In genomic region chr14:55540067-55540786, GRCm38 (mm10) we compare ENCODE assay signal across 8 mouse cellular contexts. TPM values are rescaled to one million over a fixed set of nuclear protein-coding genes. Genes with fewer than 3 reads are reported as not detected.
A peak's percentile ranks its signal among the peaks of the same experiment; 100 is the strongest.
DNase-seq lines count a peak whose midpoint lies in the region; ATAC-seq and TF ChIP-seq lines count a peak whose summit lies in the region.

Gene Pck2 (plus strand): TSS chr14:55540266.

- peak within 1 kb of the TSS; percentile 76 for H3K27ac ChIP-seq in embryonic facial prominence, embryonic 11.5 days (replicated peaks; ENCODE audit: low read depth, low read length)
- H3K27ac ChIP-seq in limb, embryonic 12.5 days: peak within 1 kb of the TSS; percentile 90
- H3K27ac ChIP-seq in midbrain, embryonic 14.5 days (replicated peaks; ENCODE audit: low read depth, low read length): peak within 1 kb of the TSS; percentile 91
- peak within 1 kb of the TSS; percentile 90 for H3K27ac ChIP-seq in spleen, adult 2 months (ENCODE audit: insufficient read depth, low read length)

- peak within 1 kb of the TSS; percentile 77 for H3K9ac ChIP-seq in embryonic facial prominence, embryonic 11.5 days (replicated peaks; ENCODE audit: low read length)
- peak within 1 kb of the TSS; percentile 75 for H3K9ac ChIP-seq in limb, embryonic 12.5 days (replicated peaks)
- H3K9ac ChIP-seq in midbrain, embryonic 14.5 days (replicated peaks; ENCODE audit: low read length): peak within 1 kb of the TSS; percentile 69

- no peaks in the 10 kb centered on the region for H3K27me3 ChIP-seq in embryonic facial prominence, embryonic 11.5 days (ENCODE audit: control insufficient read depth, insufficient read depth, low read length)
- no peaks in the 10 kb centered on the region for H3K27me3 ChIP-seq in limb, embryonic 12.5 days
- H3K27me3 ChIP-seq in midbrain, embryonic 14.5 days (ENCODE audit: control insufficient read depth, insufficient read depth, low read length): no peaks in the 10 kb centered on the region
- no peaks in the 10 kb centered on the region for H3K27me3 ChIP-seq in spleen, adult 2 months (ENCODE audit: control insufficient read depth, insufficient read depth, low read length)

- under 1% methylated on average over 32 of the region's 32 CpGs for WGBS in embryonic facial prominence, embryonic 11.5 days
- 2% methylated on average over 32 of the region's 32 CpGs for WGBS in limb, embryonic 12.5 days
- whole genome bisulfite sequencing in midbrain, embryonic 14.5 days: under 1% methylated on average over 32 of the region's 32 CpGs
- WGBS in spleen, adult 2 months: under 1% methylated on average over 32 of the region's 32 CpGs

- no peaks in the 10 kb centered on the region; the same call in 1 of the 2 replicates for H3K36me3 ChIP-seq in embryonic facial prominence, embryonic 11.5 days (replicated peaks; ENCODE audit: control insufficient read depth, insufficient read depth, low read depth, low read length)
- H3K36me3 ChIP-seq in limb, embryonic 12.5 days: peaks cover 30% of the 10 kb centered on the region
- peaks cover 13% of the 10 kb centered on the region for H3K36me3 ChIP-seq in midbrain, embryonic 14.5 days (ENCODE audit: control insufficient read depth, insufficient read depth, low read length)
- H3K36me3 ChIP-seq in spleen, adult 2 months (ENCODE audit: control insufficient read depth, insufficient read depth, low read length): peaks cover 13% of the 10 kb centered on the region

- peak; percentile 32; the same call in 1 of the 2 replicates for TF ChIP-seq POLR2A in spleen, adult 2 months (IDR thresholded peaks at IDR 0.05; ENCODE audit: low read depth, low read length)

- H3K9me3 ChIP-seq in embryonic facial prominence, embryonic 11.5 days (replicated peaks; ENCODE audit: control insufficient read depth, low read length): no peaks in the 10 kb centered on the region
- no peaks in the 10 kb centered on the region for H3K9me3 ChIP-seq in limb, embryonic 12.5 days
- no peaks in the 10 kb centered on the region for H3K9me3 ChIP-seq in midbrain, embryonic 14.5 days (ENCODE audit: control insufficient read depth, low read length)

- H3K4me2 ChIP-seq in embryonic facial prominence, embryonic 11.5 days (ENCODE audit: low read depth, low read length): peak within 1 kb of the TSS; percentile 86
- peak within 1 kb of the TSS; percentile 83 for H3K4me2 ChIP-seq in limb, embryonic 12.5 days
- peak within 1 kb of the TSS; percentile 90 for H3K4me2 ChIP-seq in midbrain, embryonic 14.5 days (ENCODE audit: low read length)

- no peaks in the 10 kb centered on the region for H3K4me1 ChIP-seq in embryonic facial prominence, embryonic 11.5 days (ENCODE audit: control insufficient read depth, insufficient read depth, low read length)
- peaks cover 13% of the 10 kb centered on the region for H3K4me1 ChIP-seq in limb, embryonic 12.5 days (replicated peaks)
- H3K4me1 ChIP-seq in midbrain, embryonic 14.5 days (ENCODE audit: control insufficient read depth, insufficient read depth, low read length): peaks cover 18% of the 10 kb centered on the region
- H3K4me1 ChIP-seq in spleen, adult 2 months (ENCODE audit: control insufficient read depth, insufficient read depth, insufficient read length): peaks cover 9% of the 10 kb centered on the region; the same call in 1 of the 2 replicates

- no peak for TF ChIP-seq CTCF in spleen, adult 2 months (IDR thresholded peaks at IDR 0.05; ENCODE audit: extremely low read depth, insufficient read depth, insufficient read length, insufficient replicate concordance)

- peak; percentile 95 for DNase-seq in 3134 (ENCODE audit: extremely low read depth, insufficient read length, low spot score)
- peak; percentile 92 for DNase-seq in adrenal gland, postnatal 10 days
- peak; percentile 87 for DNase-seq in embryonic facial prominence, embryonic 11.5 days (ENCODE audit: low spot score)
- peak; percentile 92 for DNase-seq in kidney, adult 11 months
- peak; percentile 80 for DNase-seq in midbrain, embryonic 14.5 days
- peak; percentile 63 to 85 for DNase-seq in spleen, adult 2 months (ENCODE audit: low read depth in 1 of 2, low spot score in 2 of 2)

- peak within 1 kb of the TSS; percentile 62 for H3K4me3 ChIP-seq in embryonic facial prominence, embryonic 11.5 days (ENCODE audit: low read depth, low read length)
- H3K4me3 ChIP-seq in limb, embryonic 12.5 days (replicated peaks): peak within 1 kb of the TSS; percentile 67
- peak within 1 kb of the TSS; percentile 50 for H3K4me3 ChIP-seq in midbrain, embryonic 14.5 days (replicated peaks; ENCODE audit: low read depth, low read length)
- peak within 1 kb of the TSS; percentile 97 for H3K4me3 ChIP-seq in spleen, adult 2 months (ENCODE audit: extremely low read depth, insufficient read depth, insufficient read length)

- peak; percentile 89 for ATAC-seq in embryonic facial prominence, embryonic 11.5 days (replicated peaks; ENCODE audit: insufficient number of reproducible peaks, low FRiP score, low TSS enrichment, low read depth)
- peak; percentile 98 for ATAC-seq in granulocyte monocyte progenitor cell, adult 5-6 weeks (replicated peaks; ENCODE audit: poor library complexity, severe bottlenecking)
- peak; percentile 92 for ATAC-seq in limb, embryonic 12.5 days (ENCODE audit: insufficient number of reproducible peaks, insufficient read depth, low FRiP score, low TSS enrichment, low read depth)
- peak; percentile 74 for ATAC-seq in midbrain, embryonic 14.5 days (ENCODE audit: low FRiP score, low TSS enrichment)

RNA-seq across cellular contexts. Expression of gene Pck2, which starts in this region (rescaled TPM):
- total RNA-seq in adrenal gland, postnatal 10 days (2021): 10 to 100 TPM; 45.2 to 51.4 TPM
- polyA plus RNA-seq in embryonic facial prominence, embryonic 11.5 days (2014; fragmentation: Nextera tagmentation; extraction: Ambion mirVana): 12.7 and 14.6 TPM in 2 replicates
- 29.0 and 38.0 TPM in 2 replicates for total RNA-seq in granulocyte monocyte progenitor cell, adult 5-6 weeks (2014; fragmentation: Nextera tagmentation)
- total RNA-seq in granulocyte monocyte progenitor cell, adult 5-6 weeks (2017): 37.2 TPM in 2 replicates
- polyA plus RNA-seq in limb, embryonic 12.5 days (2016; fragmentation: Nextera tagmentation; extraction: Ambion mirVana): 33.2 and 35.4 TPM in 2 replicates
- polyA plus RNA-seq in midbrain, embryonic 14.5 days (2014; fragmentation: Nextera tagmentation; extraction: Ambion mirVana): 15.8 and 16.2 TPM in 2 replicates
- 47.9 and 53.3 TPM in 2 replicates for polyA plus RNA-seq in spleen, adult 2 months (2012; rRNA removed)

Comparison
In these comparisons a context has a peak if more than half of its experiments do, and no peak if none do; other contexts are left out.
1. Peak in every context shown above with its lines: DNase-seq, ATAC-seq, H3K4me3 ChIP-seq and H3K27ac ChIP-seq.